Mouse (Mus musculus) heart, embryonic 11.5 days (tissue): ENCODE results near the gene Tacc2. TPM values are rescaled to one million over a fixed set of nuclear protein-coding genes. Genes with fewer than 3 reads are reported as not detected.

Experiments
- ATAC-seq: fragments of 200-750 bp; cut with Nextera tagmentation; replicated peaks from 2 replicates; pipeline ENCODE4 v1.8.0; 2017; ENCODE audit warnings: moderate library complexity; ENCODE audit not compliant: insufficient number of reproducible peaks, low FRiP score, low TSS enrichment
- H3K27ac ChIP-seq: fragments of 300-500 bp; sonication (generic); 2 replicates; pipeline ENCODE4 v1.5.1; 2014; ENCODE audit warnings: mild to moderate bottlenecking, low read depth, low read length
- H3K27me3 ChIP-seq: fragments of 300-500 bp; sonication (generic); 2 replicates; pipeline ENCODE4 v1.6.1; 2014; ENCODE audit warnings: mild to moderate bottlenecking, low read length, mixed read lengths; ENCODE audit not compliant: control insufficient read depth, insufficient read depth
- H3K36me3 ChIP-seq: fragments of 300-500 bp; sonication (generic); 2 replicates; pipeline ENCODE4 v1.6.1; 2014; ENCODE audit warnings: mild to moderate bottlenecking, low read length, moderate library complexity, mixed read lengths; ENCODE audit not compliant: control insufficient read depth, insufficient read depth
- H3K4me1 ChIP-seq: fragments of 300-500 bp; sonication (generic); 2 replicates; pipeline ENCODE4 v1.6.1; 2014; ENCODE audit warnings: low read length; ENCODE audit not compliant: control insufficient read depth, insufficient read depth
- H3K4me2 ChIP-seq: fragments of 300-500 bp; sonication (generic); 2 replicates; pipeline ENCODE4 v1.6.1; 2014; ENCODE audit warnings: mild to moderate bottlenecking, moderate library complexity
- H3K4me3 ChIP-seq: fragments of 300-500 bp; sonication (generic); 2 replicates; pipeline ENCODE4 v1.5.1; 2014; ENCODE audit warnings: low read depth, low read length
- H3K9ac ChIP-seq: fragments of 300-500 bp; sonication (generic); 2 replicates; pipeline ENCODE4 v1.6.1; 2014; ENCODE audit warnings: mild to moderate bottlenecking, low read depth, low read length, moderate library complexity
- H3K9me3 ChIP-seq: fragments of 300-500 bp; sonication (generic); replicated peaks from 2 replicates; pipeline ENCODE4 v1.6.1; 2016; ENCODE audit warnings: low read length; ENCODE audit not compliant: control insufficient read depth
- WGBS: fragments of 180-500 bp; shearing (Covaris S2); extraction: QIAGEN DNeasy Blood & Tissue Kit; methylation state at CpG from one replicate; pipeline ENCODE4 v1.1.7; 2014; ENCODE audit not compliant: insufficient replicate concordance; 5-methylcytosine and 5-hydroxymethylcytosine counted together
- polyA plus RNA-seq: library from polyadenylated mRNA; unstranded; fragments of >200 nt; fragmentation: Nextera tagmentation; extraction: Ambion mirVana; gene quantifications from 2 replicates; pipeline ENCODE4 v1.2.1, GENCODE M21; 2014

The Tacc2 gene
- polyA plus RNA-seq, 1 experiment from 2014 or later: 42.2 TPM

DNA sequence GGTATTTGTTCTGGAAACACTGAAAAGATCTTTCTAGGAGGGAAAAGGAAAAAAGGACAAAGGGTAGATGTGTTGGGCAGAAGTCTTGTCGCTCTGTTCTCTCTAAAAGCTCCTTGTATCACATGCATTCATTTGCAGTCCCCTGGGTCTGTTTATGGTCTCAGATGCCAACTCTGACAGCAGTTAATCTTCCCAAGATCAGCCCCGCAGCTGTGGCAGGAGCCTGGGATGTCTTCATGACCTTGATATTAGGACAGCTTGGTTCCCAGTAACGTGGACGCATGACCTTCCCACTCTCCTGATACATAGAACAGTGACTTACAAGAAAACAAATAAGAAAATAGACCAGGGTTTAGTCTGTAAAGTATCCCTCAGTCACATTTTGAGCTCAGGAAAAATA, 36.7 kb downstream of the Tacc2 start:
- ATAC-seq: no peak
- H3K4me3 ChIP-seq: no peak overlapping the region
- no peak overlapping the region for H3K9ac ChIP-seq
- peaks cover 4% of the 10 kb centered on the region; the same call in 1 of the 2 replicates for H3K4me1 ChIP-seq
- no peak overlapping the region for H3K4me2 ChIP-seq
- 44% methylated on average over 4 of the region's 4 CpGs for WGBS
- H3K27ac ChIP-seq: no peak overlapping the region
- H3K27me3 ChIP-seq: no peaks in the 10 kb centered on the region
- H3K36me3 ChIP-seq: no peaks in the 10 kb centered on the region
- no peaks in the 10 kb centered on the region for H3K9me3 ChIP-seq

DNA sequence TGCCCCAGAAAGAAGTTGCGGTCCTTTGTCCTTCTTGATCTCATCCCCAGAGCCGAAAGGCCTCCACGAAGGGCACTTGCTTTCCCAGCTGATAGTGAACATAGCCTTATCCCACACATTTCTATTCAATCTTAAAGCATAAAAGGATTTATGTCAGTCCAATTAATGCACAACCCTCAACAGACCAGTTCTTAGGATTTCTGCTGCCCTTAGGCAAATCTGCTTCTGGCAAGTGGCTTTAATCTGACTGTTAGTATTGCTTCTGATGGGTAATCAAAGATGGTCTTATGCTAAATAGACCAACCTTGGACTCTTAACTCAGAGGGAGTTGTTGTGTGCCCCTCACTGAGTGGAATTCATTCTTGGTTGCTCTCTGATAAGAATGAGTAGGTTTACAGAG, 40.4 kb downstream of the Tacc2 start:
- H3K4me1 ChIP-seq: peaks cover 13% of the 10 kb centered on the region
- no peak overlapping the region for H3K4me3 ChIP-seq
- no peak overlapping the region for H3K4me2 ChIP-seq
- no peaks in the 10 kb centered on the region for H3K36me3 ChIP-seq
- no peaks in the 10 kb centered on the region for H3K27me3 ChIP-seq
- H3K9me3 ChIP-seq: no peaks in the 10 kb centered on the region
- no peak overlapping the region for H3K9ac ChIP-seq
- 91% methylated on average over 3 of the region's 3 CpGs for whole genome bisulfite sequencing
- H3K27ac ChIP-seq: no peak overlapping the region
- ATAC-seq: no peak

DNA sequence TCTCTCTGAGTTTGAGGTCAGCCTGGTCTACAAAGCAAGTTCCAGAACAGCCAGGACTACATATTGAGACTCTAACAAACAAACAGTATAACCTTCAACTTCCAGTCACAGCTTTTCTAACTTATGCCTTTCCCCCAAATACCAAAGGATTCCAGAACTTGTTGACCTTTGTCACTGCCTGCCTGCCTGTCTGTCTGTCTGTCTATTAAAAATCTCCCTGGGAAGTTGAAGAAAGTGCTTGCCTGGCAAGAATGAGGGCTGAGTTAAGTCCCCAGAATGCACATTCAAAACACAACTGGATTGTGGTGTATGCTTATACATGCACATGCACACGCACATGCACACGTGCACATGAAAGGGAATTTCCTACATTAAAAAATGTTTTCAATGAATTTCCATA, 43.8 kb downstream of the Tacc2 start:
- Histone ChIP-seq H3K4me3 (no peak overlapping the region), H3K27ac (no peak overlapping the region), H3K9ac (no peak overlapping the region), H3K9me3 (no peaks in the 10 kb centered on the region), H3K4me1 (peaks cover 12% of the 10 kb centered on the region; the same call in 1 of the 2 replicates), H3K4me2 (no peak overlapping the region), H3K27me3 (no peaks in the 10 kb centered on the region), H3K36me3 (no peaks in the 10 kb centered on the region)
- ATAC-seq: no peak
- 79% methylated on average over 2 of the region's 2 CpGs for WGBS

DNA sequence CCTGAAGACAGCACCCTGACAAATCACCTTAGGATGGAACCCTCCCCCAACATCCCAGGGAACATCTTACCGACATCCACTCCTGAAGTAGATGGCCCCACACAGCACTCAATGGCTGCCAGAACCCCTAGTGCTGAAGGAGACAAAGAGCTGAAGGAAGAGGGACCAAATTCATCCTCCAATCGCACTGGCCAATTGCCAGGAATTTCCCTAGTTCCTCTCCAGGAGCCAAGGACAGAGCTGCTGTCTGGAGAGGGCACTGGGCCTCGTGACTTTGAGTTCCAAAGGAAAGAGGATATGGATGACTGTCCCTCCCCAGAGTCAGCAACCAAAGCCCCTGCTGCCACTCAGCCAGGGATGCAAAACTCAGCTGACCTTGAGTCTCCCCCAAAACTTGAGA, 44.7 kb downstream of the Tacc2 start:
- Histone ChIP-seq H3K9ac (no peak overlapping the region), H3K27ac (no peak overlapping the region), H3K36me3 (no peaks in the 10 kb centered on the region), H3K4me1 (peaks cover 12% of the 10 kb centered on the region; the same call in 1 of the 2 replicates), H3K9me3 (no peaks in the 10 kb centered on the region), H3K4me3 (no peak overlapping the region), H3K27me3 (no peaks in the 10 kb centered on the region), H3K4me2 (no peak overlapping the region)
- no peak for ATAC-seq
- 37% methylated on average over 3 of the region's 3 CpGs for WGBS

DNA sequence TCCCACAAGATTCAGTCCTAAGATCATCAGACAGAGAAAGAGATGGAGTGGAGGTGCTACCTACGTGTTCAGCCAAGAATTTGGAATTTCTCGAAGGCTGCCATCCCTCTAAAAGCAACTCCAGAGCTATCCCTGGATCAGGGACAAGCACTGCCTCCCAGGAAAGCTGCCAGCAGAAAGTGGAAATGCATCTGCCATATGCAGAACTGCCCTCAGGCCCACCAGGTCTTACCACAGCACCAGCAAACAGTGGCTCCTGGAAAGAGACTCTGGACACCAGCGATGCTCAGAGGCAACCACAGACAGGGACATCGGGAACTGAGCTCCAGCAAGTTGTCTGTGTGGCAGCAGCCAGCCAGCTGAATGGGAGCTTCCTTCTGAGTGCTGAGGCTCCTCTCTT, 45.1 kb downstream of the Tacc2 start:
- H3K9ac ChIP-seq: no peak overlapping the region
- no peak for ATAC-seq
- 71% methylated on average over 4 of the region's 4 CpGs for WGBS
- H3K27me3 ChIP-seq: no peaks in the 10 kb centered on the region
- no peaks in the 10 kb centered on the region for H3K9me3 ChIP-seq
- peaks cover 12% of the 10 kb centered on the region; the same call in 1 of the 2 replicates for H3K4me1 ChIP-seq
- no peak overlapping the region for H3K27ac ChIP-seq
- no peak overlapping the region for H3K4me3 ChIP-seq
- H3K4me2 ChIP-seq: no peak overlapping the region
- H3K36me3 ChIP-seq: no peaks in the 10 kb centered on the region

DNA sequence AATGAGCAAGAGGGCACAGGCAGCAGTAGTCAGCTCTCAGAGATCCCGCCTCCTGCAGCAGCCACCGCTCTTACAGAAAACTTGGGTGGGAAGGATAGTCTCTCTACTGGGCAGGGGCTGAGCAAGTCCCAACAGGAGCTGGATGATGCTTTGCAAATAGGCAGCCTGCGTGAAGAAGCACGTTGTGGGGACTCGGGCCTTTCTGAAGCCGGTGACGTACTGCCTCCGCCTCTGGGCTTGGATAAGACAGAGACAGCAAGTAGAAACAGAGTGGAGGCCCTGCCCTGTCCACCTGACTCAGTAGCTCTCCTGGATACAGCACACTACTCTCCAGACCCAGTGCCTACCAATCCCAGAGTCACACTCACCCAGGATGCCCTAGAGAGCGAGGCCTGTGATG, 47.1 kb downstream of the Tacc2 start:
- Histone ChIP-seq H3K36me3 (no peaks in the 10 kb centered on the region), H3K4me3 (no peak overlapping the region), H3K9me3 (no peaks in the 10 kb centered on the region), H3K4me2 (no peak overlapping the region), H3K4me1 (peaks cover 24% of the 10 kb centered on the region), H3K27ac (no peak overlapping the region), H3K9ac (no peak overlapping the region), H3K27me3 (no peaks in the 10 kb centered on the region)
- no peak for ATAC-seq
- 85% methylated on average over 9 of the region's 9 CpGs for WGBS

DNA sequence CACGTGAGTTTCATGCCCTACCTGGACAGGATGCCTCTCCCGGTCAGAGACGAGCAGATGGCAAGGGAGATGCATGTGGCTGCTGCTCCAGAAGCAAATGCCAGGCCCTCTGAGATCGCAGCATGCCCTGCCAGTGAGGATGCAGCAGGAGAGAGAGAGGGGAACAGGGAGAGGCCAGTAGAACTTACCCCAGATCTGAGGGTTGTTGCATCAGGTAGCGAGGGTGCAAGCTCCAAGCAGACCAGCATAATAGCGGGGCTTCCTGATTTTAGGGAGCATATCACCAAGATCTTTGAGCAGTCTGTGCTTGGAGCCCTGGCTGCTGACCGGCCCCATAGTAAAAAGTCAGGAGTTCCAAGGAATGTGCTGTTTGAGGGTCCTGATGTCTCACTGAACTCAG, 48.1 kb downstream of the Tacc2 start:
- H3K27me3 ChIP-seq: no peaks in the 10 kb centered on the region
- no peak overlapping the region for H3K4me2 ChIP-seq
- H3K9me3 ChIP-seq: no peaks in the 10 kb centered on the region
- WGBS: 81% methylated on average over 7 of the region's 7 CpGs
- H3K36me3 ChIP-seq: no peaks in the 10 kb centered on the region
- no peak for ATAC-seq
- no peak overlapping the region for H3K9ac ChIP-seq
- no peak overlapping the region for H3K27ac ChIP-seq
- H3K4me3 ChIP-seq: no peak overlapping the region
- H3K4me1 ChIP-seq: peaks cover 25% of the 10 kb centered on the region

DNA sequence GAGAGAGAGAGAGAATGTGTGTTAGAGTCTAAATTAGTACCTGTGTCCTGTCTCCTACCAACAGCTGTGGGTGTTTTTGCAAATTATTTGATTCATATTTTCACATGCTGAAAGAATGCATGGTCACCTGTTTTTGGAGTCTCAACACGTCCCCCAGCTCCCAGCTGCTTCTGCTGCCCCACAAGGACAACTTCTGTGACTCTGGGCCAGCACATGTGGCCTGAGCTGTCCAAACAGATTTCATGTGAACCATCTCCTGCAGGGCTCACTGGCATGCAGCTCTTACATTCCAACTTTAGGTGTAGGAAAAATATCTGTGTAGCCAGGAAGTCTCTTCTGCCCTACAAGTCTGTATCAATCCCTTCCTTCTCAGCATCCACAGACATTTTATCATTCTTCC, 51.4 kb downstream of the Tacc2 start:
- no peaks in the 10 kb centered on the region for H3K9me3 ChIP-seq
- no peak overlapping the region for H3K4me3 ChIP-seq
- H3K36me3 ChIP-seq: no peaks in the 10 kb centered on the region
- H3K9ac ChIP-seq: no peak overlapping the region
- no peak for ATAC-seq
- H3K4me2 ChIP-seq: no peak overlapping the region
- peak overlapping the region; percentile 57; the same call in 1 of the 2 replicates for H3K27ac ChIP-seq
- 21% methylated on average over 1 of the region's 1 CpGs for WGBS
- no peaks in the 10 kb centered on the region for H3K27me3 ChIP-seq
- H3K4me1 ChIP-seq: peaks cover 27% of the 10 kb centered on the region

DNA sequence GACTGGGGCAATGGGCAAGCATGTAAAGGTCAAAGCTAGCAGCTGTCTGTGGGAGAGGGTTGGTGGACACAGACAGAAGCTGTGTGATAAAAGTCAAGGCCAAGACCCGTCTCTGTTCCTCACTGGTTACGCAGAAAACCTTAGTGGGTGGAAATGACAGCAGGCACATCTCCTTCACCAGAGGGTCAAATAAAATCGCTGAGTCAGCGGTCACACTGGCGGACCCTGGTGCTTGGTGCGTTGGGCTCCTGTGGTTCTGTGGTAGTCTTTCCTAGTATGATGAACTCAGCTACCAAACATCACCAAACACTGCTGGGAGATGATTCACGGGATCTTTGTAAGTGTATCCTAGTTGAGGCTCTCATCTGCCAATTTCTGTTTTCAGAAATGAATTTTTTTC, 52.8 kb downstream of the Tacc2 start:
- no peak overlapping the region for H3K9ac ChIP-seq
- peaks cover 27% of the 10 kb centered on the region for H3K4me1 ChIP-seq
- WGBS: 86% methylated on average over 7 of the region's 7 CpGs
- H3K4me2 ChIP-seq: no peak overlapping the region
- no peaks in the 10 kb centered on the region for H3K36me3 ChIP-seq
- no peaks in the 10 kb centered on the region for H3K27me3 ChIP-seq
- no peak overlapping the region for H3K27ac ChIP-seq
- ATAC-seq: no peak
- no peaks in the 10 kb centered on the region for H3K9me3 ChIP-seq
- H3K4me3 ChIP-seq: no peak overlapping the region
